Mouse (Mus musculus): ENCODE measurements around the gene Bod1.

GRCm38 (mm10) chr11:31617236-31617635 is 54.4 kb downstream of the Bod1 start:
- TF ChIP-seq GATA1 (IDR thresholded peaks at IDR 0.05; ENCODE audit: low read length), result no peak
- TF ChIP-seq TAL1 (IDR thresholded peaks at IDR 0.05; ENCODE audit: low read length), result no peak
